Comparison of ENCODE assay signal across 10 mouse cellular contexts in the genomic region with DNA sequence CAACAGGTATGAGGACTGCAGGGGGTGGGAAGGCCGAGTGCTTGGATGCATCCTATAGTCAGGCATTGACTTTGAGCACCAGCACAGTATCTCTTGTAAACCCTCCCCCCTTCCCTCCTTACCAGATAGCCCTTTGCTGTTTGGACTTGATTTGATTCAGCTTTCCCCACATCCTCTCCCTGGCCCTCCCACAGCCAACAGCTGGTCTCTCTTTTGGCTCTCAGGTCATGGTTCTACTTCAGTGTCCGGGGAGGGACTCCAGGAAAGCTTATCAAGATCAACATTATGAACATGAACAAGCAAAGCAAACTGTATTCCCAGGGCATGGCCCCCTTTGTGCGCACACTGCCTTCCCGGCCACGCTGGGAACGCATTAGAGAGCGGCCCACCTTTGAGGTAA. TPM values are rescaled to one million over a fixed set of nuclear protein-coding genes. Genes with fewer than 3 reads are reported as not detected.
A peak's percentile ranks its signal among the peaks of the same experiment; 100 is the strongest.
DNase-seq lines count a peak whose midpoint lies in the region; ATAC-seq and TF ChIP-seq lines count a peak whose summit lies in the region.
"Had no signal": no experiment of that assay in that cellular context is flagged by ENCODE, and none has a peak within 500 bp of the region (broad histone marks: within the 10 kb centered on the region; RNA-seq: fewer than 3 reads in every experiment).

No protein-coding gene starts in this region.

- peaks cover 36% of the 10 kb centered on the region for H3K4me1 ChIP-seq in forebrain, embryonic 10.5 days
- H3K4me1 ChIP-seq in limb, embryonic 10.5 days = peaks cover 23% of the 10 kb centered on the region
- peaks cover 25% of the 10 kb centered on the region for H3K4me1 ChIP-seq in neural tube, embryonic 15.5 days

- H3K9ac ChIP-seq in neural tube, embryonic 15.5 days (replicated peaks) = peak overlapping the region; percentile 66

- 87% methylated on average over 7 of the region's 7 CpGs for WGBS in forebrain, embryonic 10.5 days
- WGBS in limb, embryonic 10.5 days = 86% methylated on average over 7 of the region's 7 CpGs
- 85% methylated on average over 7 of the region's 7 CpGs for WGBS in neural tube, embryonic 15.5 days

- H3K4me3 ChIP-seq in layer of hippocampus, adult 2 months = no peak overlapping the region
- peak overlapping the region; percentile 86 for H3K4me3 ChIP-seq in forebrain, embryonic 10.5 days
- H3K4me3 ChIP-seq in limb, embryonic 10.5 days = peak overlapping the region; percentile 86
- peak overlapping the region; percentile 57 for H3K4me3 ChIP-seq in neural tube, embryonic 15.5 days (replicated peaks)

- H3K27ac ChIP-seq in layer of hippocampus, adult 2 months = peak overlapping the region; percentile 93; the same call in 1 of the 2 replicates
- peak overlapping the region; percentile 99 for H3K27ac ChIP-seq in forebrain, embryonic 10.5 days
- peak overlapping the region; percentile 98 for H3K27ac ChIP-seq in limb, embryonic 10.5 days
- peak overlapping the region; percentile 97; the same call in 1 of the 2 replicates for H3K27ac ChIP-seq in neural tube, embryonic 15.5 days (replicated peaks)

- no peak for DNase-seq in layer of hippocampus, adult 2 months (ENCODE audit: low spot score in 2 of 2)
- DNase-seq in layer of hippocampus, adult 9-10 months (ENCODE audit: low spot score) = no peak
- no peak for DNase-seq in forebrain, embryonic 10.5 days (ENCODE audit: extremely low spot score, low spot score)
- no peak for DNase-seq in limb, embryonic 10.5 days (ENCODE audit: low spot score)
- no peak for DNase-seq in urinary bladder, adult 2 months (ENCODE audit: low spot score)
- no peak for DNase-seq in ovary, postnatal 36 days (ENCODE audit: low spot score)
- DNase-seq: layer of hippocampus, adult 9-11 months had no signal

- peaks cover 51% of the 10 kb centered on the region for H3K36me3 ChIP-seq in forebrain, embryonic 10.5 days (replicated peaks)
- H3K36me3 ChIP-seq in limb, embryonic 10.5 days = peaks cover 53% of the 10 kb centered on the region
- peaks cover 46% of the 10 kb centered on the region for H3K36me3 ChIP-seq in neural tube, embryonic 15.5 days

- no peak for ATAC-seq in neural tube, embryonic 15.5 days (ENCODE audit: low FRiP score)
- ATAC-seq in erythroid progenitor cell, adult 5-6 weeks (replicated peaks; ENCODE audit: low FRiP score, poor library complexity, severe bottlenecking) = no peak
- ATAC-seq: Patski had no signal

- peak overlapping the region; percentile 68 for H3K4me2 ChIP-seq in neural tube, embryonic 15.5 days

- H3K27me3 ChIP-seq in forebrain, embryonic 10.5 days (ENCODE audit: poor library complexity, severe bottlenecking) = no peaks in the 10 kb centered on the region
- no peaks in the 10 kb centered on the region for H3K27me3 ChIP-seq in limb, embryonic 10.5 days (ENCODE audit: low read depth, poor library complexity, severe bottlenecking)
- no peaks in the 10 kb centered on the region for H3K27me3 ChIP-seq in neural tube, embryonic 15.5 days (replicated peaks)
- H3K27me3 ChIP-seq: Patski had no signal

- H3K9me3 ChIP-seq in forebrain, embryonic 10.5 days = no peaks in the 10 kb centered on the region
- H3K9me3 ChIP-seq in limb, embryonic 10.5 days (replicated peaks) = no peaks in the 10 kb centered on the region
- no peaks in the 10 kb centered on the region for H3K9me3 ChIP-seq in neural tube, embryonic 15.5 days (replicated peaks)

- no peak for TF ChIP-seq CTCF in layer of hippocampus, adult 2 months (conservative IDR thresholded peaks at IDR 0.05)

RNA-seq across cellular contexts. Expression of a gene that starts 1.9 kb away (rescaled TPM):
- 10 to 100 TPM; 12.2 to 15.5 TPM for total RNA-seq in layer of hippocampus, adult 2 months (2021)
- 19.9 and 20.1 TPM in 2 replicates for polyA plus RNA-seq in forebrain, embryonic 10.5 days (2016; fragmentation: Nextera tagmentation; extraction: Ambion mirVana)
- polyA plus RNA-seq in limb, embryonic 10.5 days (2016; fragmentation: Nextera tagmentation; extraction: Ambion mirVana) = 20.4 and 29.9 TPM in 2 replicates
- 18.9 and 21.1 TPM in 2 replicates for polyA plus RNA-seq in neural tube, embryonic 15.5 days (2015; fragmentation: Nextera tagmentation; extraction: Ambion mirVana)
- polyA plus RNA-seq in urinary bladder, adult 2 months (2012; rRNA removed) = 16.5 and 16.6 TPM in 2 replicates
- total RNA-seq in erythroid progenitor cell, adult 5-6 weeks (2015; ENCODE audit: low replicate concordance) = 3.4 and 3.6 TPM in 2 replicates
- total RNA-seq in erythroid progenitor cell, adult 5-6 weeks (2017; ENCODE audit: low replicate concordance) = 1.1 and 7.1 TPM in 2 replicates

RNA-seq across cellular contexts. Expression of a gene that starts 17.2 kb away (rescaled TPM):
- total RNA-seq in layer of hippocampus, adult 2 months (2021) = 10 to 100 TPM; 91.5 to 93.8 TPM
- polyA plus RNA-seq in forebrain, embryonic 10.5 days (2016; fragmentation: Nextera tagmentation; extraction: Ambion mirVana) = 392 and 397 TPM in 2 replicates
- polyA plus RNA-seq in limb, embryonic 10.5 days (2016; fragmentation: Nextera tagmentation; extraction: Ambion mirVana) = 403 and 414 TPM in 2 replicates
- polyA plus RNA-seq in neural tube, embryonic 15.5 days (2015; fragmentation: Nextera tagmentation; extraction: Ambion mirVana) = 244 and 282 TPM in 2 replicates
- polyA plus RNA-seq in urinary bladder, adult 2 months (2012; rRNA removed) = 268 and 335 TPM in 2 replicates
- 256 and 260 TPM in 2 replicates for total RNA-seq in erythroid progenitor cell, adult 5-6 weeks (2015; ENCODE audit: low replicate concordance)
- 78.4 and 188 TPM in 2 replicates for total RNA-seq in erythroid progenitor cell, adult 5-6 weeks (2017; ENCODE audit: low replicate concordance)

RNA-seq across cellular contexts. Expression of a gene that starts 22.6 kb away (rescaled TPM):
- total RNA-seq in layer of hippocampus, adult 2 months (2021) = 10 to 100 TPM; 60.8 to 63.2 TPM
- 62.3 and 63.2 TPM in 2 replicates for polyA plus RNA-seq in forebrain, embryonic 10.5 days (2016; fragmentation: Nextera tagmentation; extraction: Ambion mirVana)
- polyA plus RNA-seq in limb, embryonic 10.5 days (2016; fragmentation: Nextera tagmentation; extraction: Ambion mirVana) = 68.7 and 82.4 TPM in 2 replicates
- polyA plus RNA-seq in neural tube, embryonic 15.5 days (2015; fragmentation: Nextera tagmentation; extraction: Ambion mirVana) = 69.9 and 71.2 TPM in 2 replicates
- 52.8 and 60.7 TPM in 2 replicates for polyA plus RNA-seq in urinary bladder, adult 2 months (2012; rRNA removed)
- total RNA-seq in erythroid progenitor cell, adult 5-6 weeks (2015; ENCODE audit: low replicate concordance) = 6.8 and 11.3 TPM in 2 replicates
- 9.5 and 10.0 TPM in 2 replicates for total RNA-seq in erythroid progenitor cell, adult 5-6 weeks (2017; ENCODE audit: low replicate concordance)

RNA-seq across cellular contexts. Expression of a gene that starts 22.8 kb away (rescaled TPM):
- 1 to 10 TPM; 2.0 TPM for total RNA-seq in layer of hippocampus, adult 2 months (2021)
- 78.2 and 78.3 TPM in 2 replicates for polyA plus RNA-seq in forebrain, embryonic 10.5 days (2016; fragmentation: Nextera tagmentation; extraction: Ambion mirVana)
- 202 and 241 TPM in 2 replicates for polyA plus RNA-seq in limb, embryonic 10.5 days (2016; fragmentation: Nextera tagmentation; extraction: Ambion mirVana)
- polyA plus RNA-seq in neural tube, embryonic 15.5 days (2015; fragmentation: Nextera tagmentation; extraction: Ambion mirVana) = 24.5 and 52.1 TPM in 2 replicates
- 59.2 and 104 TPM in 2 replicates for polyA plus RNA-seq in urinary bladder, adult 2 months (2012; rRNA removed)
- total RNA-seq in erythroid progenitor cell, adult 5-6 weeks (2015; ENCODE audit: low replicate concordance) = 9.6 and 11.5 TPM in 2 replicates
- total RNA-seq in erythroid progenitor cell, adult 5-6 weeks (2017; ENCODE audit: low replicate concordance) = 5.6 and 11.6 TPM in 2 replicates

RNA-seq across cellular contexts. Expression of a gene that starts 30.9 kb away (rescaled TPM):
- 10 to 100 TPM; 17.0 to 17.7 TPM for total RNA-seq in layer of hippocampus, adult 2 months (2021)
- polyA plus RNA-seq in forebrain, embryonic 10.5 days (2016; fragmentation: Nextera tagmentation; extraction: Ambion mirVana) = 7.8 and 8.9 TPM in 2 replicates
- polyA plus RNA-seq in limb, embryonic 10.5 days (2016; fragmentation: Nextera tagmentation; extraction: Ambion mirVana) = 7.1 and 7.8 TPM in 2 replicates
- polyA plus RNA-seq in neural tube, embryonic 15.5 days (2015; fragmentation: Nextera tagmentation; extraction: Ambion mirVana) = 12.7 and 17.0 TPM in 2 replicates
- polyA plus RNA-seq in urinary bladder, adult 2 months (2012; rRNA removed) = 38.4 and 38.9 TPM in 2 replicates
- 2.5 and 10.8 TPM in 2 replicates for total RNA-seq in erythroid progenitor cell, adult 5-6 weeks (2015; ENCODE audit: low replicate concordance)
- 4.4 and 8.9 TPM in 2 replicates for total RNA-seq in erythroid progenitor cell, adult 5-6 weeks (2017; ENCODE audit: low replicate concordance)
